Mouse (Mus musculus) midbrain, embryonic 13.5 days (tissue): ENCODE measurements at regions not wholly inside any gene's neighbourhood (a gene's known extent, or its start where the extent isn't known, plus 50 kb on each side); places are given as distances from the start of the nearest gene placed in this dataset.
"Not testable (repeated sequence)": the region's sequence is repeated elsewhere in the genome, so short reads cannot be mapped to it uniquely, and the experiment has no call there.

Experiments
- ATAC-seq: fragments of 200-750 bp; cut with Nextera tagmentation; 2 replicates; pipeline ENCODE4 v1.8.0; 2017; ENCODE audit warnings: mild to moderate bottlenecking, moderate TSS enrichment, moderate library complexity
- H3K27ac ChIP-seq: fragments of 300-500 bp; sonication (generic); 2 replicates; pipeline ENCODE4 v1.5.1; 2015; ENCODE audit warnings: inconsistent platforms, mild to moderate bottlenecking, moderate library complexity
- H3K27me3 ChIP-seq: fragments of 300-500 bp; sonication (generic); 2 replicates; pipeline ENCODE4 v1.6.1; 2015; ENCODE audit warnings: mild to moderate bottlenecking, inconsistent platforms
- H3K36me3 ChIP-seq: fragments of 300-500 bp; sonication (generic); 2 replicates; pipeline ENCODE4 v1.6.1; 2015; ENCODE audit warnings: mild to moderate bottlenecking, inconsistent platforms
- H3K4me1 ChIP-seq: fragments of 300-500 bp; sonication (generic); replicated peaks from 2 replicates; pipeline ENCODE4 v1.6.1; 2015; ENCODE audit warnings: inconsistent platforms
- H3K4me2 ChIP-seq: fragments of 300-500 bp; sonication (generic); replicated peaks from 2 replicates; pipeline ENCODE4 v1.6.1; 2015; ENCODE audit warnings: moderate library complexity, mild to moderate bottlenecking, inconsistent platforms
- H3K4me3 ChIP-seq: fragments of 300-500 bp; sonication (generic); replicated peaks from 2 replicates; pipeline ENCODE4 v1.5.1; 2015; ENCODE audit warnings: mild to moderate bottlenecking, inconsistent platforms
- H3K9ac ChIP-seq: fragments of 300-500 bp; sonication (generic); replicated peaks from 2 replicates; pipeline ENCODE4 v1.6.1; 2015; ENCODE audit warnings: mild to moderate bottlenecking, inconsistent platforms
- H3K9me3 ChIP-seq: fragments of 300-500 bp; sonication (generic); 2 replicates; pipeline ENCODE4 v1.6.1; 2016; ENCODE audit warnings: mild to moderate bottlenecking, inconsistent platforms
- WGBS: fragments of 180-500 bp; shearing (Covaris S2); methylation state at CpG from one replicate; pipeline ENCODE4 v1.1.7; 2015; 5-methylcytosine and 5-hydroxymethylcytosine counted together

GRCm38 (mm10) chr6:53207781-53208180, 79.3 kb upstream of the Creb5 start:
- Histone ChIP-seq H3K36me3 (no peaks in the 10 kb centered on the region), H3K4me1 (peaks cover 9% of the 10 kb centered on the region), H3K4me3 (no peak overlapping the region), H3K27ac (no peak overlapping the region), H3K9me3 (no peaks in the 10 kb centered on the region), H3K27me3 (no peaks in the 10 kb centered on the region), H3K9ac (no peak overlapping the region), H3K4me2 (no peak overlapping the region)
- WGBS, result 86% methylated on average over 5 of the region's 5 CpGs
- ATAC-seq, result no peak

GRCm38 (mm10) chr6:53207361-53207760, 79.7 kb upstream of the Creb5 start:
- no peaks in the 10 kb centered on the region for H3K36me3 ChIP-seq
- no peak for ATAC-seq
- no peak overlapping the region for H3K4me2 ChIP-seq
- 54% methylated on average over 2 of the region's 2 CpGs for WGBS
- no peaks in the 10 kb centered on the region for H3K27me3 ChIP-seq
- H3K4me1 ChIP-seq, result peaks cover 9% of the 10 kb centered on the region
- no peaks in the 10 kb centered on the region for H3K9me3 ChIP-seq
- no peak overlapping the region for H3K27ac ChIP-seq
- no peak overlapping the region for H3K4me3 ChIP-seq
- no peak overlapping the region for H3K9ac ChIP-seq

GRCm38 (mm10) chr6:53201281-53201956, 85.7 kb upstream of the Creb5 start:
- Histone ChIP-seq H3K4me2 (no peak overlapping the region), H3K27me3 (no peaks in the 10 kb centered on the region), H3K27ac (no peak overlapping the region), H3K4me3 (no peak overlapping the region), H3K9me3 (no peaks in the 10 kb centered on the region), H3K36me3 (no peaks in the 10 kb centered on the region), H3K4me1 (peaks cover 12% of the 10 kb centered on the region), H3K9ac (no peak overlapping the region)
- WGBS, result 25% methylated on average over 10 of the region's 10 CpGs
- no peak for ATAC-seq

GRCm38 (mm10) chr6:53199474-53199873, 87.6 kb upstream of the Creb5 start:
- Histone ChIP-seq H3K4me2 (no peak overlapping the region), H3K36me3 (no peaks in the 10 kb centered on the region), H3K27ac (no peak overlapping the region), H3K9me3 (no peaks in the 10 kb centered on the region), H3K4me3 (no peak overlapping the region), H3K27me3 (no peaks in the 10 kb centered on the region), H3K9ac (no peak overlapping the region), H3K4me1 (peaks cover 12% of the 10 kb centered on the region)
- WGBS, result 95% methylated on average over 2 of the region's 2 CpGs
- no peak for ATAC-seq

DNA sequence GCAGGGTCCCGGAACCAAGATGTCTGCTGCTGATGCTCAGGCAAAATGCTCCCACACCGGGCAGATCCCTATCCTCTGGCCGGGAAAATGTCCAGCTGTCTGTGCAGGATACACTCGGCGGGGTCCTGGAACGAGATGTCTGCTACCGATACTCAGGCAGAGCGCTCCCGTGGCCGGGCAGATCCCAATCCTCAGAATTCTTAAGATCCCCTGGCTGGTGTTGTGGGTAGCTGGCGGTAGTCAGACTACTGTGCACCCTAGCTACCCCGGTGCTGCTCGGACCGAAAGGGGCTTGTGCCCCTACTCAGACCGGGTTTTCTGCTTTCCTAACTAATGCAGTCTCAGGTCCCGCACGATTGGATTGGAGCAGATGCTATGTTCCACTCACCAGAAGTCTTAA, 104.9 kb upstream of the Creb5 start:
- 95% methylated on average over 17 of the region's 17 CpGs for WGBS
- H3K27ac ChIP-seq, H3K36me3 ChIP-seq, H3K4me3 ChIP-seq, H3K4me2 ChIP-seq, ATAC-seq, H3K9ac ChIP-seq, H3K9me3 ChIP-seq, H3K27me3 ChIP-seq, H3K4me1 ChIP-seq: not testable (repeated sequence)

GRCm38 (mm10) chr6:53164423-53164841, 96.0 kb upstream of the Jazf1 start:
- Histone ChIP-seq H3K4me3 (0 out of 2 replicates have a peak overlapping the region, but pooled peaks have one; percentile 9), H3K27me3 (no peaks in the 10 kb centered on the region; the same call in 1 of the 2 replicates), H3K4me1 (0 out of 2 replicates have a peak, but pooled peaks cover 3% of the 10 kb centered on the region), H3K4me2 (peak overlapping the region; percentile 35; the same call in 1 of the 2 replicates), H3K9ac (no peak overlapping the region), H3K27ac (no peak overlapping the region), H3K36me3 (no peaks in the 10 kb centered on the region), H3K9me3 (no peaks in the 10 kb centered on the region)
- WGBS, result 14% methylated on average over 10 of the region's 10 CpGs
- 0 out of 2 replicates have a peak, but pooled peaks have one; percentile 40 for ATAC-seq

- Histone ChIP-seq H3K27me3 (no peaks in the 10 kb centered on the region; the same call in 1 of the 2 replicates), H3K9me3 (no peaks in the 10 kb centered on the region), H3K27ac (no peak overlapping the region), H3K4me1 (0 out of 2 replicates have a peak, but pooled peaks cover 3% of the 10 kb centered on the region), H3K36me3 (no peaks in the 10 kb centered on the region), H3K4me3 (no peak overlapping the region), H3K4me2 (no peak overlapping the region), H3K9ac (no peak overlapping the region)
- 92% methylated on average over 7 of the region's 7 CpGs for WGBS
- no peak for ATAC-seq
Measured at GRCm38 (mm10) chr6:53163091-53163490, 94.7 kb upstream of the Jazf1 start.

DNA sequence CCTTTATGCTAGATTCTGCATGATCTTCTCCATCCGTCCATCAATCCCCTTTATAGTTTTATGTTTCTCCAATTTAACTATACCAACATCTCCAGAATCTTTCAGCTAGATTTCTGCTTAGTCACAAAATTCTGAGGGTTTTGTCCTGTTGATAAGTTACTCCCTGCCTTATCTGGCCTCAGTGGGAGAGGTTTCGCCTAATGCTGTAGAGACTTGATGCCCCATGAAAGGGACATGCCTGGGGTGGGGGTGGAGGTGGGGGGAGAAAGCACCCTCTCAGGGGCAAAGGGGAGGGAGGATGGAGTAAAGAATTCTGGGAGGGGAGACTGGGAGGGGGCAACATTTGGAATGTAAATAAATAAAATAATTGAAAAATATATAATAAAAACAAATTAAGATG, 93.2 kb upstream of the Jazf1 start:
- H3K9me3 ChIP-seq, result no peaks in the 10 kb centered on the region
- H3K4me1 ChIP-seq, result 0 out of 2 replicates have a peak, but pooled peaks cover 3% of the 10 kb centered on the region
- H3K9ac ChIP-seq, result no peak overlapping the region
- WGBS, result 72% methylated on average over 2 of the region's 2 CpGs
- no peaks in the 10 kb centered on the region; the same call in 1 of the 2 replicates for H3K27me3 ChIP-seq
- H3K27ac ChIP-seq, result no peak overlapping the region
- no peak overlapping the region for H3K4me2 ChIP-seq
- no peak overlapping the region for H3K4me3 ChIP-seq
- no peak for ATAC-seq
- no peaks in the 10 kb centered on the region for H3K36me3 ChIP-seq

DNA sequence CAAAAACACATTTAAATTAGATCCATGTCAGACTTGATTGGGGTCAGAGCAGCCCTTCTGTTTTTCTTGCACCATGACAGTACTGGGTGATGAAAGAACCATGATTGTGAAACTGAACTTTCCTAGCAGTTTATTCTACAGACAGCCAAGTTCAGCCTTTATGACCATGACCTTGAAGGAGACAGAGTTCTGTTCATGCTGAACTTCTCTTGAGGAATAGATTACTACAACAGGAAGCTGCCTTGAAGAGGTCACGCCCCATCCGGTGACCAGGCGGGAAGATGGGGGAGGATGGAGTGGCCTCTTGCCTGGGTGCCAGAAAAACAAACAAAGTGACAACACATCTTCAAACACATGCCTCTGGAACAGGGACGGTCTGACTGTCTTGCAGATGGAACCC, 86.2 kb upstream of the Jazf1 start:
- Histone ChIP-seq H3K4me3 (no peak overlapping the region), H3K27me3 (no peaks in the 10 kb centered on the region), H3K27ac (no peak overlapping the region), H3K4me1 (no peaks in the 10 kb centered on the region), H3K4me2 (no peak overlapping the region), H3K9me3 (no peaks in the 10 kb centered on the region), H3K36me3 (no peaks in the 10 kb centered on the region), H3K9ac (no peak overlapping the region)
- no peak for ATAC-seq
- 90% methylated on average over 4 of the region's 4 CpGs for WGBS

GRCm38 (mm10) chr6:53147478-53147877, 79.0 kb upstream of the Jazf1 start:
- no peaks in the 10 kb centered on the region for H3K36me3 ChIP-seq
- whole genome bisulfite sequencing, result 41% methylated on average over 5 of the region's 5 CpGs
- H3K4me2 ChIP-seq, result no peak overlapping the region

GRCm38 (mm10) chr6:53143846-53144584, 75.6 kb upstream of the Jazf1 start:
- H3K27ac ChIP-seq, result no peak overlapping the region
- no peak overlapping the region for H3K4me2 ChIP-seq
- 0 out of 2 replicates have a peak, but pooled peaks cover 6% of the 10 kb centered on the region for H3K27me3 ChIP-seq
- no peaks in the 10 kb centered on the region for H3K9me3 ChIP-seq
- H3K4me3 ChIP-seq, result no peak overlapping the region
- H3K4me1 ChIP-seq, result 0 out of 2 replicates have a peak, but pooled peaks cover 3% of the 10 kb centered on the region
- ATAC-seq, result peak; percentile 45; the same call in 1 of the 2 replicates
- 28% methylated on average over 4 of the region's 4 CpGs for WGBS
- no peak overlapping the region for H3K9ac ChIP-seq
- H3K36me3 ChIP-seq, result no peaks in the 10 kb centered on the region

More at GRCm38 (mm10) chr6:53147478-53147877, 79.0 kb upstream of the Jazf1 start:
- Histone ChIP-seq H3K9ac (no peak overlapping the region), H3K27me3 (0 out of 2 replicates have a peak, but pooled peaks cover 6% of the 10 kb centered on the region), H3K4me3 (no peak overlapping the region), H3K4me1 (0 out of 2 replicates have a peak, but pooled peaks cover 3% of the 10 kb centered on the region), H3K27ac (no peak overlapping the region), H3K9me3 (no peaks in the 10 kb centered on the region)
- no peak for ATAC-seq

GRCm38 (mm10) chr6:53134410-53134809, 66.0 kb upstream of the Jazf1 start:
- H3K36me3 ChIP-seq, result no peaks in the 10 kb centered on the region
- WGBS, result 75% methylated on average over 2 of the region's 2 CpGs
- H3K9me3 ChIP-seq, result no peaks in the 10 kb centered on the region
- no peaks in the 10 kb centered on the region for H3K27me3 ChIP-seq
- H3K4me2 ChIP-seq, result no peak overlapping the region
- ATAC-seq, result no peak
- no peak overlapping the region for H3K27ac ChIP-seq
- no peak overlapping the region for H3K9ac ChIP-seq
- H3K4me1 ChIP-seq, result no peaks in the 10 kb centered on the region
- no peak overlapping the region for H3K4me3 ChIP-seq
